Mouse (Mus musculus) thymus, postnatal 0 days (tissue): ENCODE measurements at regions not wholly inside any gene's neighbourhood (a gene's known extent, or its start where the extent isn't known, plus 50 kb on each side); places are given as distances from the start of the nearest gene placed in this dataset.
"Not testable (repeated sequence)": the region's sequence is repeated elsewhere in the genome, so short reads cannot be mapped to it uniquely, and the experiment has no call there.

Experiments used
- DNase-seq: peaks from one replicate; pipeline ENCODE4 v3.0.0-alpha.2; 2015; ENCODE audit warnings: low spot score

GRCm38 (mm10) chr12:29049801-29050200 lies 298.2 kb downstream of the Eipr1 start:
- DNase-seq, result no peak

GRCm38 (mm10) chr12:29050516-29051251 lies 299.1 kb downstream of the Eipr1 start:
- DNase-seq, result no peak

- DNase-seq, result no peak
Observed at GRCm38 (mm10) chr12:29054367-29054766, 302.8 kb downstream of the Eipr1 start.

- no peak for DNase-seq
Observed at GRCm38 (mm10) chr12:29062025-29062637, 310.5 kb downstream of the Eipr1 start.

- DNase-seq, result no peak
Observed at GRCm38 (mm10) chr12:29062801-29063200, 311.2 kb downstream of the Eipr1 start.

GRCm38 (mm10) chr12:29068180-29068579 lies 316.6 kb downstream of the Eipr1 start:
- no peak for DNase-seq

- no peak for DNase-seq
Observed at GRCm38 (mm10) chr12:29075096-29075852, 323.7 kb downstream of the Eipr1 start.

GRCm38 (mm10) chr12:29076606-29077005 lies 325.0 kb downstream of the Eipr1 start:
- DNase-seq, result no peak

GRCm38 (mm10) chr12:29079011-29079410 lies 327.4 kb downstream of the Eipr1 start:
- DNase-seq, result no peak

- peak; percentile 9 for DNase-seq
Observed at GRCm38 (mm10) chr12:29083426-29084221, 332.0 kb downstream of the Eipr1 start.

- not testable (repeated sequence) for DNase-seq
Observed at GRCm38 (mm10) chr12:29087245-29087644, 335.6 kb downstream of the Eipr1 start.

GRCm38 (mm10) chr12:29089634-29090033 lies 338.0 kb downstream of the Eipr1 start:
- DNase-seq, result no peak

- DNase-seq, result no peak
Observed at GRCm38 (mm10) chr12:29090451-29090850, 338.8 kb downstream of the Eipr1 start.

GRCm38 (mm10) chr12:29095406-29096032 lies 343.9 kb downstream of the Eipr1 start:
- no peak for DNase-seq

GRCm38 (mm10) chr12:29096033-29096913 lies 344.7 kb downstream of the Eipr1 start:
- no peak for DNase-seq

- no peak for DNase-seq
Observed at GRCm38 (mm10) chr12:29100042-29100570, 348.5 kb downstream of the Eipr1 start.

- DNase-seq, result no peak
Observed at GRCm38 (mm10) chr12:29106893-29107719, 355.5 kb downstream of the Eipr1 start.

- DNase-seq, result no peak
Observed at GRCm38 (mm10) chr12:29107720-29108051, 356.1 kb downstream of the Eipr1 start.

GRCm38 (mm10) chr12:29118336-29118735 lies 366.7 kb downstream of the Eipr1 start:
- DNase-seq, result no peak
